Mouse (Mus musculus) ES-CJ7 (cell line): ENCODE data around the gene Il31ra.

Experiments used
- DNase-seq: peaks from one replicate; pipeline ENCODE4 v3.0.0; 2011; ENCODE audit warnings: low read depth, low spot score

Gene Il31ra

DNA sequence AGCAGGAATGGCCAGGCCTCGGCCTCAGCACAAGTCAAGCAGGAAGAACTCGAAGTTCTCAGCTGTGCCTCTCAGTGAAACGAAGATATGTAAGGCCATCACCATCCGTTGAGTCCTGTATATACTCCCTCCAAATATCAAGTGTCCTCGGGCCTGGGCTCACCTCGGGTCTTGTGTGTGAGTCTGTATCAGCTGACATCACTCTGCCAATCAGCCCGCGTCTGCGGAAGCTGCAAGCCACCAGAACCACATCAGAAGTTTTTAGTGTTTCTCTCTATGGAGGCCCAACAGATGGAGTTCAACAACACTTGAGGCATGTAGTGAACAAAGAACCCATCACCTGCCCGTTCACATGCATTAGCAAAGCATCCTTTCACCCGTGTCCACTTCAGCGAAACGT is 86.5 kb downstream of the Il31ra start:
- DNase-seq: no peak

DNA sequence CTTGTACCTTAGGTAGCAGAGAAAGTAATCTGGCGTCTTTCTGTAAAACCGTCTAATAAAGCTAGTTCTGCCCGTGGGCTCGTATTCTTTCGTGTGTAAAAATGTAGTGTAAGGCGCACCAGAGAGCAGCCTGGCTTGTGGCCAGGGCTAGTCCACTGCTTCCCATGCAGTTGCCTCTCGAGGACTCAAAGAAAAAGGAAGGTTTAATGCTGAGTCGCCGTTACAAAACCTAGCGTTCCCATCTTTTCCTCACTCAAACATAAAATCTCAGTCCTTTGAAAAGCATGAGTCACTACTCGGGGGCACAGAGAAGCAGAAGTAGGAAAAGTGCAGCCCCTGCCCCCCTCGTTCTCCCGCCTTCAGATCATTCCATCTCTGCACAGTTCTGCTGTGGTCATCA is 87.4 kb downstream of the Il31ra start:
- DNase-seq: no peak

DNA sequence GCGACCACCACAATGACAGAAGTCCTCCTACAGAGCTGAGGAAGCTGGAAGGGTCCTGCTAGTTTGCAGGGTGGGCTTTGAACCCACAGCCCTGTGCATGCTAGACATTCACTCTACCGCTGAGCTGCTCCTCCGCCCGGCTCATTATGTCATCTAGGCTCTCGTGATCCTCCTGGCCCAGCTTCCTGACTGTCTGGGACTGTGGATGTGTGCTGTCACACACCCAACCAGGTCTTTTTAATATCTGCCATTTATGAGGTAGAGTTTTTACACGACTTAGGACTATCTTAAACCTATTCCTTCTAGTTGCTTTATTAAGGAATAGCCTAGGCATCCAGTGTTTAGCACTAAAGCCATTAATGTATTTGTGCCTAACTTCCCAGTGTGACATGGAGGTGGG is 88.7 kb downstream of the Il31ra start:
- no peak for DNase-seq

DNA sequence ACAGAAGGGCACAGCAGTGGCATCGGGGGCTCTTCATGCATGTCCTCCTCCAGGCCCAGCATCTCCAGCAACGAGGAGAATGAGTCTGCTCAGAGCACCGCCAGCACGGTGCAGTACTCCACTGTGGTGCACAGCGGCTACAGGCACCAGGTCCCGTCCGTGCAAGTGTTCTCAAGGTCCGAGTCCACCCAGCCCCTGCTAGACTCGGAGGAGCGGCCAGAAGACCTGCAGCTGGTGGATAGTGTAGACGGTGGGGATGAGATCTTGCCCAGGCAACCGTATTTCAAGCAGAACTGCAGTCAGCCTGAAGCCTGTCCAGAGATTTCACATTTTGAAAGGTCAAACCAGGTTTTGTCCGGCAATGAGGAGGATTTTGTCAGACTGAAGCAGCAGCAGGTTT is 90.3 kb downstream of the Il31ra start:
- DNase-seq: no peak

DNA sequence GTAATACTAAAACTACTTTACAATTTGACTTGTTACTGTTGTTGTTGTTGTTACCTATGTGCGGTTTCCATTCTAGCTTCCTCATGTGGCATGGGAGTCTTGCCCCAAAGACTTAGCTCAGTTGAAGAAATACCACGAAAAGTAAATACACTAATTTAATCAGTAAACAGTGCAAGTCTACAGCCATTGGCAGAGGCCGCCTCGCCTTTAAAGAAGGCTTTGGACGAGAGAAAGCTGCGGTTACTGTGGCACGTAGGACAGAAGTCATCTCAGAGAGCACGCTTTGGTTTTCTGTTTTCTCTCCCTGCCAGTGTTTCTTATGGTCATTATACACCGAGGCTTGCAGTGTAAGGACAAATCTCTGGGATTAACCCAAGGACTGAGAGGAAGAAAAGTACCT is 93.7 kb downstream of the Il31ra start:
- DNase-seq: no peak

DNA sequence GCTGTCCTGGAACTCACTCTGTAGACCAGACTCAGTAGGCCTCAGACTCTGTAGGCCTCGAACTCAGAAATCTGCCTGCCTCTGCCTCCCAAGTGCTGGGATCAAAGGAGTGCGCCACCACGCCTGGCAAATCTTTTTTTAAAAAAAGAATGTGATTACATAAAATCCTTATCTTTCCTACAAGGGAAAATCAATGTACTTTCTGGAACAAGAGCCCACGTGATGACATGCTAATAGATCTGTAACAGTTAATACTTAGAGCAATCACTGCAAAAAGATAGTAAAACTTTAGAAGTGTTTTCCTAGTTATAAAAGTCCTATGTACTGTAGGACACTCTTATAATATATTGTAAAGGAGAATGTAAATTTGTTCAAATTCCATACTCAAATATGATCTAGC is 94.1 kb downstream of the Il31ra start:
- DNase-seq: no peak

DNA sequence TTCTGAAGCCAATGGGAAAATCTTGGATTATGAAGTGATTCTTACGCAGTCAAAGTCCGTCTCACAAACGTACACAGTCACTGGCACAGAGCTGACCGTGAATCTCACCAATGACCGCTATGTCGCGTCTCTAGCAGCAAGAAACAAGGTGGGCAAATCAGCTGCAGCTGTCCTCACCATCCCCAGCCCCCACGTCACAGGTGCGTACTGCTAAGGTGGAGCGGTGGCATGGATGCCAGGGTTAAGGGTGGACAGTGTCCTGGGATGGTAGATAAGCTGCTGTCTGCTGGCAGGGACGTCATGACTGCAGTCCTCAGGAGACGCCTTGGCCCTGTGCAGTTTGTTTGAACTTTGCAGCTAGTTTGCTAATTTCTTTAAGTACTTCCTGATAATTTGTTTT is 99.6 kb downstream of the Il31ra start:
- DNase-seq: no peak

DNA sequence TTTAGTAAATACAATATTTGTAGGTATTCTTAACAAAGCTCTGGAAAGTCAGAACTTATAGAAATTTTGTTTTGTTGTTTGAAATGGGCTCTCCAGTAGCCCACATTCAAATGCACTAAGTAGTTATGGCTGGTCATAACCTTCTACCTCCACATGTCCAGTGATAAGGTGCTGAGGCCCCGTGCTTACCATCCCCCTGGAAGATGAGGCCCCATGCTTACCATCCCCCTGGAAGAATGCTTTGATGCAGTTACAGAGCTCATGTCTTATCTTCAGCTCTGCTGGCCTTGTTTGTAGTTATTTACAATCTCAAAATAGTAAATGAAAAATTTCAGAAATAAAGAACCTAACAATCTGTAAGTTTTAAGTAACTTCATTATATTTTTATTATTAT is 101.9 kb downstream of the Il31ra start:
- no peak for DNase-seq

DNA sequence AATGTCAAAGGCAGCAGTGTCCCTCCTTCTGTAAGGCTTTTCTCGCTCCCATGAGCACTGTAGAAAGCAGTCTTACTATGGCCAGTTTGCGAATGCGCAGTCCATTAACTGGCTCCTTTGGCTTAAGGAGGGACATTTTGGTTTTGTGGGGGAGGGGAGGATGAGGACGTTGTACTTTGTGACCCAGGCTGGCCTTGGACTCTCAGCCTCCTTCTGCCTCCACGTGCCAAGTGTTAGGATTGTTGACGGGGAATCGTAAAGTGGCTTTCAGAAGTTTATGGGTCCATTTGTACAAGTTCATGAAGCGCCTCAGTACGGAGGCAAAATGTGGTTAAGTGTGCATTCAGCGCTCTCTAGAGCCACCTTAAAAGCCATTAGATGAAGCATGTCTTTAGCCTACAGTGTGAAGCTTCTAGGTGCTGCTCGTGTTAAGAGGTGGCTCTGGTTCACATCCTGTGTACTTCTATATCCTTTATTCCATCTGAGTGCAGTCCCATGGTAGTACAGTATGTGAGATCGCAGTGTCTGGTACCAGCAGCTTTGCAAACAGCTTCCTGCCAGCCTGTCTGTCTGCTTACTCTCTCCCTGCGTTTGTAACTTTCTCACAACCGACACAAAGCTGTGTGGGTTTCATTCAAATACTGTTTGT is 102.4 kb downstream of the Il31ra start:
- no peak for DNase-seq

DNA sequence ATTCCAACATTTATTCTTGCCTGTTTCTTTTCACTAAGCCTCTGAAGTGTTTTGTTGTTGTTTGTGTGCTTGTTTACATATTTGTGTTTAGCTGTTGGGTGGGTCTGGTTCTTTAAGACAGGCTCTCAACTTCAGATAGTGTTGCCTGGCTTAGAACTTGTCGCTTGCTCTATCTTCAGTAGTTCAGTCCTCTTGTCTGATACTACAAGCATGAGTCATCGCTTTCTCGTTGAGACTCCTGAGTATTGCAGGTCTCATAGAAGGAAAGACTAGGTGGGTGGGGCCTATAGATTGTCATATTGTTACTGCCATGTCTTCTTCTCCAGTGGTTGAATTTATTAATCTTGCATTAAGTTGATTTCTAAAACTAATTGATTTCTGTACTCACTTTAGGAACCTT is 104.1 kb downstream of the Il31ra start:
- DNase-seq: no peak

DNA sequence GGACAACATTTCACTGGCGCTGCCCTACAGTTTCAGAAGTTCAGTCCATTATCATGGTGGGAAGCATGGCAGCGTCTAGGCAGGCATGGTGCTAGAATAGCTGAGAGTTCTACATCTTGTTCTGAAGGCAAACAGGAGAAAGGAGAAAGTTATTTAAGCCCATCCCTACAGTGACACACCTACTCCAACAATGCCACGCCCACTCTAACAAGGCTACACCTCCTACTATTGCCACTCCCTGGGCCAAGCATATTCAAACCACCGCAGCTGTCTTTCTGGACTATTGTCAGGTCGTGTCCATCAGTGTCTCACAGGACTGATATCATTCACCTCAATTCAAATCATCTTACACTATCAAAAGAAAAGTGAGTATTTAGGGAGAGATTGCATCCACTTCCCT is 107.5 kb downstream of the Il31ra start:
- peak; percentile 33 for DNase-seq

DNA sequence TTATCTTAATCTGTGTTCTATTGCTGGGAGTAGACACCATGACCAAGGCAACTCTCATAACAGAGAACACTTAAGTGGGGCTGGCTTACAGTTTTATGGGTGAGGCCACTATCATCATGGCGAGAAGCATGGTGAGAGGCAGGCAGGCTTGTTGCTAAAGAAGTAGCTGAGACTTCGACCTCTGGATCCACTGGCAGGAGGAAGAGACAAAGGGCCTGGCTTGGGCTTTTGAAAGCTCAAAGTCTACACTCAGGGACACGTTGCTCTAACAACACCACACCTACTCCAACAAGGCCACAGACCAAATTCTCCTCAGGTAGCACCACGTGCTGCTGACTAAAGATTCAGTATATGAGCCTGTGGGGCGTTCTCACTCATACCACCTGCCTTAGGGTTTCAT is 107.9 kb downstream of the Il31ra start:
- DNase-seq: no peak

DNA sequence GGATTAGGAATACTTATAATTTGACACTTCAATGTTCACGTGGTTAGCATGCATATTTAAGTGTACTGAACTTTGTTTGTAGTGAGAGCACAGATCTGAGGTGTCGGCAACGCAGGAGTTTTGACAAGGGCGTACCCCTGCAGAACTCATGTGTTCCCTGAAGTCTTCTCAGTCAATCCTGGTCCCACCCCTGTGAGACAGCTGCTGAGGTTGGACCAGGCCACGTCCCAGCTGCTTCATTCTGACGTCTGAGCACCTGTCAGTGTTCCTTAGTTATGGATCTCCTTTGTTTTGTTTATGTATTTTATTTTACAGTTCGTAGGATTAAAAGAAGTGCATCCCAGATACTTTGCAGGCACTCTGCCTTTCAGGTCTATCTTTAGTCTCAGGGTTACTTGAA is 111.1 kb downstream of the Il31ra start:
- DNase-seq: no peak

DNA sequence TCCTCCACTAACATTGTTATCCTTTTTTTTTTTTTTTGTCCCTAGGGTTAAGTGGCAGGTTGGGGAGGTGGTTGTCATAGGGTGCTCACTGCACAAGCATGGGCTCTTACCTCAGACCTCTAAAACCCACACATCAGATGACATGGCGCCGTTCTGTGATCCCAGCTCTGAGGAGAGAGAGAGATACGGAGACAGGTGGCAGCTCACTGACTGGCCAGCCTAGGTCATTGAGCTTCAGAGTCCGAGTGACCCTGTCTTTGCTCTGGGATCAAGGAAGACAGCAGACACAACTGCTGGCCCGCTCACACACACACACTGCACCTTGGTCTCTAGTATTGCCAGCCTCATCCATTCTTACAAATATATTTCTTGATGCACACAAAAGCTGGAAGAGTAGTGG is 111.6 kb downstream of the Il31ra start:
- no peak for DNase-seq

DNA sequence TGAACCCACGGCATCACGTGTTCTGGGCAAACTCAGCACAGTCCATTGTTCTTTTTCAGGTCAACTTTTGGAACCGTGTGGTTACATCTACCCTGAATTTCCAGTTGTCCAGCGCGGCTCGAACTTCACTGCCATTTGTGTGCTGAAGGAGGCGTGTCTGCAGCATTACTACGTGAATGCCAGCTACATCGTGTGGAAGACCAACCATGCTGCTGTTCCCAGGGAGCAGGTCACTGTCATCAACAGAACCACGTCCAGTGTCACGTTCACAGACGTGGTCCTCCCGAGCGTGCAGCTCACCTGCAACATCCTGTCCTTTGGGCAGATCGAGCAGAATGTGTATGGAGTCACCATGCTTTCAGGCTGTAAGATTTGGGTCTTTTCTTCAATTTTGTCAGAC is 114.2 kb downstream of the Il31ra start:
- DNase-seq: no peak

DNA sequence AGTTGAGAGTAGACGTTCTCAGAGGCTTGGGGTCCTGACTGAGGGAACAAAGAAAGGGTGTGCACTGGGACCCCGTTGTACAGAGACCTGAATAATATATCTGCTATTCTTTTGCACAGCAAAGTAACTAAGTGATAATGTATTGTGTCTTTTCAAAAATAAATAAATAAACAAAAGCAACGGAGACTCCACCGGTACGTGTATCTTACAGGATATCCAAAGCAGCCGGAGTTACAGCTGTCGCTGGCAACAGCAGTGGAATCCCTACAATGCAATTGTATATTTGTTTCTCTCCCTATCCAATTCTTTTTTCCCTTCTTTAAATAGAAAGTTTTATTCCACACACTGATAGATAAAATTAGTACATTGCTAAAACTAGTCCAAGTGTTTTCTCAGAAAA is 115.1 kb downstream of the Il31ra start:
- no peak for DNase-seq

DNA sequence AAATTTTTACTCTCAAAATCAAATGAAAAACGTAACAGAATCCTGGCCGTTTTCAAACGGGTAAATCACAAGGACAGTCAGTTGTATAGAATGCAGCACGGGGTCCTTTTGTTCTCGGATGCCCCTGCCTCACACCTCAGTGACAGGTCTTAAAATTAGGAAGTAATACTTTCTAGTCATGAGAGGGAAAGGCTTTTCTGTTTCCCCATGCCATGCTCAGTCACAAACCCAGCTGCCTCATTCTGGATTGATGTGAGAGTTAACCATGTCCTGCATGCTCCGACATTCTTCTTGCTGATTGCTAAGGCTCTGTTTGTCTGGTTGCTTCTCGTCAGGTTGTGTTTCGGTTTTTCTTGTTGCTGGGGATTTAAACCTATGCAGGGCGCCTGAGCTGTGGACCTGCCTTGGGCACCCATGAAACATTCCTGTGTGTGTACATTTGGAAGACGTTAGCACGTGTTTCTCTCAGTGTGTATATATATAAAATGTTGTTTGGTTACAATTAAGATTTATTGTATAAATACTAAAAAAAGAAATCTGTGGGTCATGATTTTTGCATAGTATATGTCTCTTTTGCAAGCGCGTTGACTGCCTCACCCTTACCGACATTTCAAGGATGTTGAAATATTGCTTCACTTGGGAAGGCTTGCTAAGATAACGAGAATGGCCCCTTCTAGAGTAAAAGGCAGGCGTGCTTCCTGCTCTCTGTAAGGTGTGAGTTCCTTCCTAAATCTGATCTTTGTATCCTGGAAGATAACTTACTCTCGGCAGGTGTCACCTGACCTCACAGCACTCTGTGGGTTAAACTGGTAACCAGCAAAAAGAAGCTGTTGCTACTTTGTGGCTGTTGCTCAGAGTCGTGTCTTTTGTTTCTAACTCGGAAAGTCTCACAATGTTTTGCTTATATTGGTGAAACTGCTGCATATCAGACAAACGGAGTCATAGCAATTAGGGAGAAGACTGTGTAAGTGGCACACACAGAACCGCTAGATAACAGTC is 120.1 kb downstream of the Il31ra start:
- DNase-seq: no peak

DNA sequence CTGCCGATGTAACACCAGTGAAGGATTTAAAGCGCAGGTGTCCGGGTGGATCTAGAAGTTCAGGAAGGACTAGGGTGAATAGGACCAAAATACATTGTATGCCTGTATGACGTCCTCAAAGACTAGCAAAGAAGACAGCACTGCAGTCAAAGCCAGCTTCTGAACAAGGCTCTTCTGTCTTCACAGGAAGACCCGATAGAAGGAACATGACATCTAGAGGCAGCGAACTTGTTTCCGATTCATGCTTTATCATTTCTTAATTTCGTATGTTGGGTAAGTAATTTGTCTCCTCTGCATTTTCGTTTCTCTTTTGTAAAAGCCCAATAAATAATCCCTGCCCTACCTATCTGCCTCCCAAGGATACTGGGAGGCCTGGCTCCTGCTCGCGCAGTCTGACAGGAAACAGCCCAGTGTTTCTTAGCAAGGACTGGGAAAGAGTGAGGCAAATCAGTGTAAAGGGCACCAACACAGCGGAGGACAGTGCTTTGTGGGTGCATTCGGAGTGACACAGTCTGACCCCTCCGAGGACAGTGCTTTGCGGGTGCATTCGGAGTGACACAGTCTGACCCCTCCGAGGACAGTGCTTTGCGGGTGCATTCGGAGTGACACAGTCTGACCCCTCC is 121.6 kb downstream of the Il31ra start:
- no peak for DNase-seq

DNA sequence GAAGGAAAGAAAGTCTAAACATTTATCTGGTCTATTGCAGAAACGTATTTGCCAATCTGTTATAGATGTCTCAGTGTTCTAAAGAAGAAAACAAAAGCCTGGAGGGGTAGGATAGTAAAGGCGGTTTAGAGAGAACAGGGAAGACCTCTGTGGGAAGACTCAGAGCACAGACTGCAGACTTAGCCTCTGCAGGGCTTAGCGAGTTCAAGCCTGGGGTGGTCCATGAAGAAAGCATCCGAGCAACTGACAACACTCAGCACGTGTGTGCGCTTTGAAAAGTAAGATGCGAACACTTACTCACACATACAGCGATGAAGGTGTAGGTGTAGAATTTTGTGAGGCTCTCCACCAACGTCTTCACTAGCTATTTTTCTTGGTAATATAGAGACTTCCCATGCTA is 123.0 kb downstream of the Il31ra start:
- no peak for DNase-seq
